Mouse (Mus musculus): ENCODE measurements around the gene Tmem200b. TPM values are rescaled to one million over a fixed set of nuclear protein-coding genes. Genes with fewer than 3 reads are reported as not detected.
A peak's percentile ranks its signal among the peaks of the same experiment; 100 is the strongest.

Tmem200b gene
- polyA plus RNA-seq, 1 experiment from 2014 or later, result 1.8 TPM

GRCm38 (mm10) chr4:131901090-131901489 is 20.5 kb upstream of the Tmem200b start:
- H3K9me3 ChIP-seq (ENCODE audit: control insufficient read depth, low read length), result no peaks in the 10 kb centered on the region
- no peaks in the 10 kb centered on the region for H3K27me3 ChIP-seq (ENCODE audit: control insufficient read depth, insufficient read depth, low read length)
- H3K4me1 ChIP-seq (replicated peaks; ENCODE audit: control insufficient read depth, insufficient read depth), result no peaks in the 10 kb centered on the region
- DNase-seq (ENCODE audit: low spot score) (no peak), ATAC-seq (ENCODE audit: low FRiP score, low TSS enrichment) (no peak)
- no peak overlapping the region for H3K4me2 ChIP-seq (replicated peaks; ENCODE audit: low read depth)
- no peak for TF ChIP-seq CTCF (IDR thresholded peaks at IDR 0.05; ENCODE audit: low read depth)
- TF ChIP-seq EP300 (optimal IDR thresholded peaks at IDR 0.05), result no peak
- H3K36me3 ChIP-seq (ENCODE audit: control insufficient read depth, insufficient read depth, low read length), result peaks cover 30% of the 10 kb centered on the region
- H3K4me3 ChIP-seq (ENCODE audit: low read depth, low read length), result no peak overlapping the region
- 89% methylated on average over 15 of the region's 15 CpGs for WGBS
- H3K9ac ChIP-seq (ENCODE audit: low read length), result no peak overlapping the region
- H3K27ac ChIP-seq (replicated peaks), result no peak overlapping the region

GRCm38 (mm10) chr4:131904478-131904877 is 17.1 kb upstream of the Tmem200b start:
- 65% methylated on average over 8 of the region's 8 CpGs for WGBS
- DNase-seq (ENCODE audit: low spot score), result peak; percentile 66
- no peaks in the 10 kb centered on the region for H3K9me3 ChIP-seq (ENCODE audit: control insufficient read depth, low read length)
- TF ChIP-seq EP300 (optimal IDR thresholded peaks at IDR 0.05) (no peak), CTCF (IDR thresholded peaks at IDR 0.05; ENCODE audit: low read depth) (peak; percentile 82)
- no peak overlapping the region for H3K4me2 ChIP-seq (replicated peaks; ENCODE audit: low read depth)
- no peak for ATAC-seq (ENCODE audit: low FRiP score, low TSS enrichment)
- no peaks in the 10 kb centered on the region for H3K27me3 ChIP-seq (ENCODE audit: control insufficient read depth, insufficient read depth, low read length)
- peaks cover 24% of the 10 kb centered on the region for H3K36me3 ChIP-seq (ENCODE audit: control insufficient read depth, insufficient read depth, low read length)
- no peak overlapping the region for H3K27ac ChIP-seq (replicated peaks)
- no peaks in the 10 kb centered on the region for H3K4me1 ChIP-seq (replicated peaks; ENCODE audit: control insufficient read depth, insufficient read depth)
- no peak overlapping the region for H3K9ac ChIP-seq (ENCODE audit: low read length)
- H3K4me3 ChIP-seq (ENCODE audit: low read depth, low read length), result no peak overlapping the region

- Histone ChIP-seq H3K9me3 (ENCODE audit: control insufficient read depth, low read length) (no peaks in the 10 kb centered on the region), H3K4me1 (replicated peaks; ENCODE audit: control insufficient read depth, insufficient read depth) (peaks cover 5% of the 10 kb centered on the region; the same call in 1 of the 2 replicates), H3K9ac (ENCODE audit: low read length) (no peak overlapping the region), H3K4me2 (replicated peaks; ENCODE audit: low read depth) (no peak overlapping the region), H3K4me3 (ENCODE audit: low read depth, low read length) (no peak overlapping the region), H3K27me3 (ENCODE audit: control insufficient read depth, insufficient read depth, low read length) (no peaks in the 10 kb centered on the region), H3K27ac (replicated peaks) (no peak overlapping the region), H3K36me3 (ENCODE audit: control insufficient read depth, insufficient read depth, low read length) (peaks cover 6% of the 10 kb centered on the region; the same call in 1 of the 2 replicates)
- ATAC-seq (ENCODE audit: low FRiP score, low TSS enrichment), result peak; percentile 78
- WGBS, result 31% methylated on average over 6 of the region's 6 CpGs
- peak; percentile 57 for DNase-seq (ENCODE audit: low spot score)
- TF ChIP-seq CTCF (IDR thresholded peaks at IDR 0.05; ENCODE audit: low read depth) (no peak), EP300 (optimal IDR thresholded peaks at IDR 0.05) (no peak)
These were observed 15.1 kb upstream of the Tmem200b start for GRCm38 (mm10) chr4:131906423-131906822.

- TF ChIP-seq EP300 (optimal IDR thresholded peaks at IDR 0.05), result no peak
- TF ChIP-seq CTCF (IDR thresholded peaks at IDR 0.05; ENCODE audit: low read depth), result peak; percentile 61
- WGBS, result 84% methylated on average over 3 of the region's 3 CpGs
- no peak overlapping the region for H3K27ac ChIP-seq (replicated peaks)
These were observed 13.7 kb upstream of the Tmem200b start for GRCm38 (mm10) chr4:131907912-131908311.

GRCm38 (mm10) chr4:131910237-131910994 is 11.2 kb upstream of the Tmem200b start:
- Histone ChIP-seq H3K4me3 (ENCODE audit: low read depth, low read length) (no peak overlapping the region), H3K36me3 (ENCODE audit: control insufficient read depth, insufficient read depth, low read length) (no peaks in the 10 kb centered on the region), H3K9ac (ENCODE audit: low read length) (no peak overlapping the region), H3K27me3 (ENCODE audit: control insufficient read depth, insufficient read depth, low read length) (no peaks in the 10 kb centered on the region), H3K9me3 (ENCODE audit: control insufficient read depth, low read length) (no peaks in the 10 kb centered on the region), H3K27ac (replicated peaks) (no peak overlapping the region), H3K4me1 (replicated peaks; ENCODE audit: control insufficient read depth, insufficient read depth) (peaks cover 5% of the 10 kb centered on the region; the same call in 1 of the 2 replicates), H3K4me2 (replicated peaks; ENCODE audit: low read depth) (0 out of 2 replicates have a peak overlapping the region, but pooled peaks have one; percentile 4)
- no peak for TF ChIP-seq CTCF (IDR thresholded peaks at IDR 0.05; ENCODE audit: low read depth)
- WGBS, result 7% methylated on average over 18 of the region's 21 CpGs
- DNase-seq (ENCODE audit: low spot score) (peak; percentile 52), ATAC-seq (ENCODE audit: low FRiP score, low TSS enrichment) (peak; percentile 32)

More at GRCm38 (mm10) chr4:131907912-131908311, 13.7 kb upstream of the Tmem200b start:
- Histone ChIP-seq H3K36me3 (ENCODE audit: control insufficient read depth, insufficient read depth, low read length) (no peaks in the 10 kb centered on the region), H3K27me3 (ENCODE audit: control insufficient read depth, insufficient read depth, low read length) (no peaks in the 10 kb centered on the region), H3K9ac (ENCODE audit: low read length) (no peak overlapping the region), H3K9me3 (ENCODE audit: control insufficient read depth, low read length) (no peaks in the 10 kb centered on the region), H3K4me3 (ENCODE audit: low read depth, low read length) (no peak overlapping the region), H3K4me1 (replicated peaks; ENCODE audit: control insufficient read depth, insufficient read depth) (peaks cover 5% of the 10 kb centered on the region; the same call in 1 of the 2 replicates), H3K4me2 (replicated peaks; ENCODE audit: low read depth) (no peak overlapping the region)
- no peak for DNase-seq (ENCODE audit: low spot score)
- ATAC-seq (ENCODE audit: low FRiP score, low TSS enrichment), result no peak

- WGBS, result 47% methylated on average over 5 of the region's 5 CpGs
- Histone ChIP-seq H3K27ac (replicated peaks) (no peak overlapping the region), H3K4me2 (replicated peaks; ENCODE audit: low read depth) (no peak overlapping the region), H3K9ac (ENCODE audit: low read length) (no peak overlapping the region), H3K4me1 (replicated peaks; ENCODE audit: control insufficient read depth, insufficient read depth) (peaks cover 5% of the 10 kb centered on the region; the same call in 1 of the 2 replicates), H3K27me3 (ENCODE audit: control insufficient read depth, insufficient read depth, low read length) (0 out of 2 replicates have a peak, but pooled peaks cover 2% of the 10 kb centered on the region), H3K9me3 (ENCODE audit: control insufficient read depth, low read length) (no peaks in the 10 kb centered on the region), H3K4me3 (ENCODE audit: low read depth, low read length) (no peak overlapping the region), H3K36me3 (ENCODE audit: control insufficient read depth, insufficient read depth, low read length) (no peaks in the 10 kb centered on the region)
- TF ChIP-seq CTCF (IDR thresholded peaks at IDR 0.05; ENCODE audit: low read depth) (no peak), EP300 (optimal IDR thresholded peaks at IDR 0.05) (no peak)
- ATAC-seq (ENCODE audit: low FRiP score, low TSS enrichment), result no peak
- no peak for DNase-seq (ENCODE audit: low spot score)
These were observed 10.1 kb upstream of the Tmem200b start for GRCm38 (mm10) chr4:131911521-131911920.

Data from stomach, postnatal 0 days (tissue).